Mouse (Mus musculus) embryo, embryonic 11.5 days (tissue): Measurements from ENCODE around the gene Dennd1a.
"Not testable (repeated sequence)": the region's sequence is repeated elsewhere in the genome, so short reads cannot be mapped to it uniquely, and the experiment has no call there.

Experiments
- DNase-seq: peaks from one replicate; pipeline ENCODE4 v3.0.0-alpha.2; 2012; ENCODE audit warnings: low read depth, low spot score

The Dennd1a gene

GRCm38 (mm10) chr2:37974201-37974600 lies 313.0 kb downstream of the Dennd1a start:
- no peak for DNase-seq

GRCm38 (mm10) chr2:37972621-37973020 lies 314.6 kb downstream of the Dennd1a start:
- DNase-seq = no peak

DNA sequence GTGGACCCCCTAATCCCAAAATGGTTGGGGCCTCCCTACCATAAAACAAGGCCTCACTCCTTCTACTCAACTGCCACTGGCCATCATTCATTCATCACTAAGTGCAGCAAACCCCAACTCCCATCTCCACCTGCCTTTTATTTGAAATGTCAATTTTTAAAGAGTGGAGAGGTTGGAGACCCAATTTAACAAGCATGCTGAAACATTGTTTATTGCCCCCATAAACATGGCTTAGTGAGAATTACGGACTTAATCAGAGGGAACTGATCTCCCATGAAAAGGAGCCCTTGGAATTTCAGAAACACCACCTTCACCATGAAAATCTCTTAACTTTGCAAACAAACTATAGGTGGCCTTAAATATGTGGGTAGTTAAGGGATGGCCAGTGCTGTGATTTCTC lies 315.5 kb downstream of the Dennd1a start:
- no peak for DNase-seq

- DNase-seq = no peak
Measured at GRCm38 (mm10) chr2:37969713-37970485, 317.3 kb downstream of the Dennd1a start.

GRCm38 (mm10) chr2:37964534-37964933 lies 322.7 kb downstream of the Dennd1a start:
- no peak for DNase-seq

GRCm38 (mm10) chr2:37963362-37963761 lies 323.8 kb downstream of the Dennd1a start:
- DNase-seq = no peak

DNA sequence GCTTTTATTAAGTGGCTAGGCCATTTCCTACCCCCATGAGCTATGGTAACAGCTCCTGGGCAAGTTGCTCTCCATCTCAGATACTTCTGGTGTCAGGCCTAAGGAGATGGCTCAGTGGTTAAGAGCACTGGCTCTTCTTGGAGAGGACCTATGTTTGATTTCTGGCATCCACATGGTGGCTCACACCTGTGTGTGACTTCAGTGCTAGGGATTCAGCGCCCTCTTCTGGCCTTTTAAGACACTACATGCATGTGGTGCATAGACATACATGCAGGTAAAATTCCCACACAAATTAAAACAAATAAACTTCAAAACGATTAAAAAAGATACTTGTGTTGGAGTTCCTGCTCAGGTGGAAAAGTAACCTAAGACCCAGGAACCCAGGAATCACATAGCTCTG lies 338.8 kb downstream of the Dennd1a start:
- DNase-seq = no peak

DNA sequence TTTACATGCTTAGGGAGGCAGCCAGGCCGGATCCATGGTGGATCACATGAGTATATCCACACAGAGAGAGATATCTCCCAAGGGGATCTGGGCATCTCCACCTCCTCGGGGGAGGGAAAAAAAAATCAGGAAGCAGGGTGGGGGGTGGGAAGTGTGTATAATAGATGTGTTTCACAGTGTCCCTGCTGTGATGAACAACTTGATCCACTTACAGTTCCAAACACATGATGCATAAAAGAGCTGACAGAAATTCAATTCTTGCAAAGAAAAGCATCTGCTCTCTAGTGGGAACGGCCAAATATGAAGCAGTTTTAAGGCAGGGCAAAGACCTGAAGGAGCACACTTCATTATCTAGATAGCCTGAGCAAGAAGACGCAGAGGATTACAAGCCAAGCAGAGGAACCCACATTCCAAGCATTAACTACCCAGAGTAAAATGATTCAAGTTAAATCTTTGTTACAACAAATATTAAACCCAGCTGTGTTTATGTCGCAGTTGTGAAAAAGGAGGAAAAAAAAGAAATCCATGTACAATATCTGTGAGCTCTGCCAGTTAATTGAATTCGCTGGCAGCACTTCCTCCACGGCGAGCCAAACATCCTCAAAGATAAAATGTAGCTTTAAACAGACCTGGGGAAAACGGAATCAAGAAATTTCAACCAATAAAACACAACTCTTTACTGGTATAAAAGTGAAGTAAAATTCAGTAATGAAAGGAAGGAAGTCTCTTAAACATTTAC lies 341.4 kb downstream of the Dennd1a start:
- DNase-seq = no peak

GRCm38 (mm10) chr2:37942906-37943305 lies 344.3 kb downstream of the Dennd1a start:
- no peak for DNase-seq

- no peak for DNase-seq
Measured at GRCm38 (mm10) chr2:37941741-37942140, 345.4 kb downstream of the Dennd1a start.

DNA sequence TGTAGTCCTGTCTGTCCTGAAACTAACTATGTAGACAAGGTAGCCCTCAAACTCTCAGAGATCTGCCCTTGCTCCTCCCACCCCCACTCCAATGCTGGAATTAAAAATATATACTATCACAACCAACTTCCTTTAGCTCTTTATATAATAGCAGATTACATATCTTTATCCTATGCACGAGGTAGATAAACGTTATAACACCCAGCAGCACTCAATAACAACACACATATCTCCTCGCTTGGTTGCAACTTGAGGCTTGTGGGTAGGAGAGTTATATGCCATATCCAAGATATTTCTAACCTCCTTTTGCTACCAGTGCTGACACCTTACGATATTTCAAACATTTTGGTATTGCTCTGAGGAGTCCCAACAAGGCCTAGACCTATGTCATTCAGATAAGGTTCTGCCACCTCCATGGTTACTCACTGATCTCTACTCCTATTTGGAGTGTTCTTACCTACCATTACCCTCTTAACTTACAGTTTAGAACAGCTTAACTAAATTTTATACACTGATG lies 346.3 kb downstream of the Dennd1a start:
- DNase-seq = no peak

- DNase-seq = no peak
Measured at GRCm38 (mm10) chr2:37939997-37940396, 347.2 kb downstream of the Dennd1a start.

DNA sequence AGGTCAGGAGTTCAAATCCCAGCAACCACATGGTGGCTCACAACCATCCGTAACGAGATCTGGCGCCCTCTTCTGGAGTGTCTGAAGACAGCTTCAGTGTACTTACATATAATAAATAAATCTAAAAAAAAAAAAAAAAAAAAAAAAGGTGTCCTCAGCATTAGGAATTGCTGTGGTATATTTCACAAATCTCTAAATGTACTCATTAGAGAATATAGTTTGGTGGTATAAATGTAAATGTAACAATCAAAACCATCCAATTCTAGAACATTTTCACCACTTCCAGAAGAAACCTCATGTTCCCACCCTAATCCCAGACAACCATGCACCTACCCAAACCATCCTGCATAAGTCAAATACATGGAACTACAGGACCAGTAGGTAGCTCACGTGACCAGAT lies 350.3 kb downstream of the Dennd1a start:
- not testable (repeated sequence) for DNase-seq

- DNase-seq = no peak
Measured at GRCm38 (mm10) chr2:37932240-37932639, 354.9 kb downstream of the Dennd1a start.

- DNase-seq = no peak
Measured at GRCm38 (mm10) chr2:37931018-37931930, 355.9 kb downstream of the Dennd1a start.

DNA sequence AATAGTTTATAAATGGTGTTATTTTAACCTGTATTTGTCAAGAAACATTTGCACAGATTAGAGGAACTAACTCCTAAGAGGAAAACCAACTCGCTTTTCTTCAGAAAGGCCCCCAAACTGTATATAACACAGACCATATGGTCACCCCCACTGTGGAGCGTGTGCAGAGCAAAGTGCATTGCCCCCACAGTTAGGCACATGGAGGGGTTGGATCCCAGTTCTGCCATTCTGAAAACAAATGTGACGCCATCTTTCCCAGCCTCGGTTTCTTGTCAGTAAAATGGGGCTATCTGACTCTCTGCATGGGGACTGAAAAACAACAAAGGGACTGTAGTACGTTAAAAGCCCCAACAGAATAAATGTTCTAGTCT lies 361.1 kb downstream of the Dennd1a start:
- no peak for DNase-seq

GRCm38 (mm10) chr2:37925413-37926132 lies 361.6 kb downstream of the Dennd1a start:
- no peak for DNase-seq

DNA sequence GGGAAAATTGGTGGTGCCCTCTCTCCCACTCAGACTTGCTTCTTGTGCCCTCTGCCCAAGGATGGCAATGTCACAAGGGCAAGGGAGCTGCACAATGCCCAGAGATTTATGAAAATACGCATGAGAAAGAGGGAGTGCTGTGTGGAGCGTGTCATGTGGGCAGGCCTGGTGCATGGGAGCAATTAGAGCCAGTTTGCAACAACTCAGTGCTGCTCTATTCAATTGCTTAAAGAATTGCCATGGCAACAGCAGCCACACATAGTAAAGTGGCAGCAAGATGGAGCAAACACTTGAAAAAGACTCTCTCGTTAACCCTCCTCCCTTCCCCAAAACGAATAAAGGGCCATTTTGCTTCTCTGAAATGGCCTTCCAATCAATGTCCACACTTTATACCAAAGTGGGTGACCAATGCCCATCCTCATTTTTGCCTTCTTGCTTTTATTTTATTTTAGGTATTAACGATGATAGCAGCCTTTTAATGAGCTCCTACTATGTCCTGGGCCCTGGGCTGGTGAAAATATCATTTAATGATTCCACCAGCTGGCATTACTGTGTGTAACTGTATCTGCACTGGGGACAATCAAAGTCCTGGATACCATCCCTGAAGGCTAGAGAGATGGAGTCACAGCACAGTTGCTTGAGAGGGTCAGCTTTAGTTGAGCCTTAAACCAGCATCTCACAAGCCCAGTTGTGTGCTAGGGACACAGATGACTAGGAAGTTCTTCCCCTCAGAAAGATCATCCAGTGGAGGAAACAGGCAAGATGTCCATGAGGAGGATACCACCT lies 378.3 kb downstream of the Dennd1a start:
- DNase-seq = no peak

- DNase-seq = no peak
Measured at GRCm38 (mm10) chr2:37908296-37908695, 378.9 kb downstream of the Dennd1a start.

- no peak for DNase-seq
Measured at GRCm38 (mm10) chr2:37906261-37906660, 380.9 kb downstream of the Dennd1a start.
